Mouse (Mus musculus): ENCODE data around the gene Exoc2.

The Exoc2 gene

GRCm38 (mm10) chr13:30888480-30888879, 85.4 kb downstream of the Exoc2 start:
- DNase-seq = peak; percentile 63 to 65

DNA sequence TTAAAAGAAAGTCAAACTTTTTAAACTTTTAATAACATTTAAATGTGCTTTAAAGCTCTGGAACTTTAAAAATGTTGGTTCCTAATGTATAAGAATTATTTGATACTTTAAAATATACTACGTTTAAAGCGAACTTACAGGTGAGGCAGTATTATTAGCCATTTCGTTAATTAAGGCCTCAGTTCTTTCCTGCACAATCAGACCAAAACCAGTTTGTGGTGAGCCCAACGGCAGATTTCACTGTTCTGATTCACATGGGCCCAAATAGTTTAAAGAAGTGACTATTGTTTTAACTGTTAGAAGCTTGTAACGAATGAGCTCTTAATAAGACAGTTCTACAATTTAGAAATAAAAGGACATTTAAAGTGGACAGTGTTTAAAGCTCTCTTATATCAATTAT, 93.6 kb downstream of the Exoc2 start:
- no peak for DNase-seq

- DNase-seq = peak; percentile 41 to 56
Observed at GRCm38 (mm10) chr13:30879871-30880270, 94.0 kb downstream of the Exoc2 start.

- DNase-seq = no peak
Observed at GRCm38 (mm10) chr13:30875825-30876224, 98.1 kb downstream of the Exoc2 start.

DNA sequence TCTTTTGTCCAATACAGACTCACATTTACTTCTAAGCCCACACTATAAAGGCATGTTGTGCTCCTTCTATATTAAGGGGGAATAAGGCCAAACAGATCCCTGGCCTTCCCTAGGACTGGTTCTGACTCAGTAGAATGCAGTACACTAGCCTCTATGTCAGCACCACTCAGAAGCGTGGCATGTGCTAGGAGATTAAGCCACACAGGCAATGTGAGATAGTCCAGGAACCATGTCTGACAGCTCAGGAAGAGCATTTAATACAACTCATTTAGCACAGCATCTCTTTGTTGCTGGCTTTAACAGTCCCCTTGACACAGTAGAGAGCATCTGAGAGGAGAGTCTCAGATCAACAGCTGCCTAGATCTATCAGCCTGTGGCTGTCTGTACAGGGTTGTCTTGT, 100.4 kb downstream of the Exoc2 start:
- DNase-seq = no peak

DNA sequence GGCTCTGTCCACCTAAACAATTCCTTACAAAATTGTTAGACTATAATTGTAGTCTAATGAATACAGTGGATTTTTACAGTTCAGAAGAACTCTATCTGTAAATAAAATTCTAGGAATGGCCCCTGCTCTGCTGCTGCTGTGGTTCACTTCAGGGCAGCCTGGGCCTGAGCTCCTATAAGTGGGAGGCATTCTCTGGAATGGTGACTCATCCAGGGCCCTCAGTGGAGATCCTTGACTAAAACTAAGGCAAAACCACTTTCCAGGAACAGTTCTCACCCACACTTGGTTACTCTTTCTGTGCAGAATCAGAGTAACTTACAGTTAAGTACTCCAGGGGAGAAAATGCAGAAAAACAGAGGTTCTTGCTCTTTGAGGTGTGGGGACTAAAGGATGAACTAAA, 108.4 kb downstream of the Exoc2 start:
- DNase-seq = no peak

DNA sequence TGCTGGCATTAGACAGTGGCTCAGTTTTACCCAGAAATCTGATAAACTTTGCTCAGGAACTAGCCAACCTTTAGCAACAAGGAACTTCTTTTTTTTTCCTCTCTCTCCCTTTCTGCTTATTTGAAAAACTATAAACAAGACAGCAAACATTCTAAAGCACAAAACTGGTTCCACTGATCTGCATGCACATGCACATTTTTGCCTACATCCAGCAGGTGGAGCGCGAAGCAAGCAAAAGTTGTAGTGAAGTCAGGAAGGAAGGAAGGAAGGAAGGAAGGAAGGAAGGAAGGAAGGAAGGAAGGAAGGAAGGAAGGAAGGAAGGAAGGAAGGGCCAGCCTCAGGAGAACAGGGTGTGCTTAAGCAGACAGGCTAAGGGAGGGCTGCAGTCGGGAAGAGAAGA, 109.9 kb downstream of the Exoc2 start:
- DNase-seq = no peak

- DNase-seq = no peak
Observed at GRCm38 (mm10) chr13:30858421-30858820, 115.5 kb downstream of the Exoc2 start.

- no peak for DNase-seq
Observed at GRCm38 (mm10) chr13:30850736-30851135, 123.2 kb downstream of the Exoc2 start.

DNA sequence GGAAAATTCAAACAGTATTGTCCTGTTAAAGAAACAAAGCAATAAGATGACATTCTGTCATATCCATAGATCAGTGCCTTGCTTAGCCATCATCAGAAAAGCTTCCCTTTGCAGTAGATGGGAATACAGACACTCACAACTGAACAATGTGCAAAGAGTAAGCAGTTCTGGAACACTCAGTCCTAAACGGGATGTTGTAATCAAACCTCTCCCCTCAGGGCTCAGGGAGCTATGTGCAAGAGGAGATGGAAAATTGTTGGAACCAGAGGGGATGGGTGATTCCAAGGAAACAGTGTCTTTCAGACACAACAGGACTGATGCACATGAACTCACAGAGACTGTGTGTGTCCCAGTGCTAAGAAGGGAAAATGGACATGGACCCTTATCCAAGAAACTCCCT, 125.9 kb downstream of the Exoc2 start:
- DNase-seq = no peak

- DNase-seq = no peak
Observed at GRCm38 (mm10) chr13:30846506-30846905, 127.4 kb downstream of the Exoc2 start.

GRCm38 (mm10) chr13:30843049-30843448, 130.8 kb downstream of the Exoc2 start:
- no peak for DNase-seq

DNA sequence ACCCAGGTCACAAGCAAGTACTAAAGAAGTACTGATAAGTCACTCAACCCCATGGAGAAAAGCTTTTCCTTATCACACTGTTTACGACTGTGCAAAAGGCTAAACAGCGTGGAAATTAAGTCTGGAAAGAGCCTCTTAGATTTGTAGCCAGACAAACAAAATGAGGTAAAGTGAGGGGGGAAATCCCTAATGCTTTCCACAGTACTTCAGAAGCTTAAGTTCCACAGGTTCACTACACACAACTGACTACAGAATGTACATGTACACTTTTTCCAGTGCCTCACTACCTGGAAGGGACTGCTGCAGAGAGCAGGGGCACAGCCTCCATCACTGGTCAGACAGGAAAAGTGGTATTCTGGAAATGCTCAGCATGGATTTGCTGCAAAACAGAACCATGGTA, 132.1 kb downstream of the Exoc2 start:
- DNase-seq = no peak

DNA sequence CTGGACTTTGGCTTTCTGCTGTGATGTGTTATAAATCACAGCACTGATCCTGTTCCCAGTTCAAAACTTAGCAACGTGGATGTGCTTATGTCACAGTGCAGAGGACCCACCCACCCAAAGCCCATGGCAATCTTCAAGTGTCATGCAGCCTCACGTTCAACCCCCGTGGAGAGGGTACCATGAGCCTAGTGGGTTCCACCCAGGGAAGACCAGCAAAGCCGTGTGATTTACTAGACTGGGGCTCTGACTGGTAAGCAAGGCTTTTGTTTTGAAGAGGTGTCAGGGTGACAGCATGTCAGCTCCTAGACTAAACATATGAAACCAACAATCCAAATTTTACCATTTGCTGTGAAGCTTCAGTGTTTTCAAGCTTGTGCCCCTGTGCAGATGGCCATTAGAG, 132.6 kb downstream of the Exoc2 start:
- no peak for DNase-seq

DNA sequence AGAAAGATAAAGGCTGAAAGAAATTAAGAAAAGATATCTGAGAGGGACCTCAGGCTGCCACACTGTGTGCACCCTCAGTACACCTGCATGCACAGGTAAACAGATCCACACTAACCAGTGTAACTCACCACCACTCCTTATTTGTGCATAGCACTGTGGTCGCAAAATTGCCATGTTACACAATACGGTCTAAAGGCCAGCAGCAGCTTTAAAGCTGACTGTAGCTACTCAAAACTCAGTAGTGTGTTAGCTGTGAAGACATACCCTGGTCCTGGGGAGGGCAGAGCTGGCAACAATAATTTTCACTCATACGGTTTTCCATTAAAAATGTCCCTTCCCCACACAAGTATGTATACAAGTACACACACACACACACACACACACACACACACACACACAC, 133.2 kb downstream of the Exoc2 start:
- DNase-seq = no peak

DNA sequence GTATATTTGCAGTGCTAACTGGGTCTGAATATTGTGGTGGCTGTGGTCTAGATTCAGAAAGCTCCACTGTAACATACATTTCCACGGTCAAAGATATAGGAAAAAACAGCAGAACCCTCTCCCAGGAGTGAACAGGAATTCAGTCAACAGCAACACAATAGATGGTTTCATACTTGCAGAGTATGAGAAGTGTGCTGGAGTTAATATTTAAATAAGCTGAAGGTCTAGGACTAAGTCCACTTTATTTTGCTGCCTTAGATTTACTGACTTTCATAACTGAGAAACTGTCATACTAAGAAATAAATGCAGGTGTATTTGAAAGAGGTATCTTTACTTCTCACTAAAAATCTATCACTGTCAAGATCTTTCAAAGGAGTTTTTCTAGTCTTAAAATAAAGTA, 137.6 kb downstream of the Exoc2 start:
- no peak for DNase-seq

- DNase-seq = no peak
Observed at GRCm38 (mm10) chr13:30834859-30835258, 139.0 kb downstream of the Exoc2 start.

GRCm38 (mm10) chr13:30834349-30834748, 139.5 kb downstream of the Exoc2 start:
- DNase-seq = no peak

GRCm38 (mm10) chr13:30833476-30834149, 140.3 kb downstream of the Exoc2 start:
- no peak for DNase-seq

DNA sequence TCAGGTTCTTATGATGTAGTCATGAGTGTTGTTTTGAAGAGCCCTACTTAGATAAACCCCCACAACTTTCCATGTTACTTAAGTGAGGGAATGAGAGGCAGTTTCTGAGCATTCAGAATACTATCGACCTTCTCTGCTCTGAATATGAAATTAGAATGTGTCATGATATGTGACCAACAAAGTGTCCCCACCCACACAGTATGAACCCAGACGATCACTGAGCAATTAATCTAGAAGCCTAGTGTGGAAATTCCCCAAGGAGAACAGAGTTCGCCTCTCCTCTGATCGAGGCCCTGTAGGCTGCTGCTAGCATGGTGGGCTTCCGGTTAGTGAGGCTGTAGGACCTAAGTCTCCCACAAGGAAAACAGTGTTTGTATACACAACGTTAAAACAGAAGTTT, 142.5 kb downstream of the Exoc2 start:
- no peak for DNase-seq

- no peak for DNase-seq
Observed at GRCm38 (mm10) chr13:30826511-30826910, 147.4 kb downstream of the Exoc2 start.

DNA sequence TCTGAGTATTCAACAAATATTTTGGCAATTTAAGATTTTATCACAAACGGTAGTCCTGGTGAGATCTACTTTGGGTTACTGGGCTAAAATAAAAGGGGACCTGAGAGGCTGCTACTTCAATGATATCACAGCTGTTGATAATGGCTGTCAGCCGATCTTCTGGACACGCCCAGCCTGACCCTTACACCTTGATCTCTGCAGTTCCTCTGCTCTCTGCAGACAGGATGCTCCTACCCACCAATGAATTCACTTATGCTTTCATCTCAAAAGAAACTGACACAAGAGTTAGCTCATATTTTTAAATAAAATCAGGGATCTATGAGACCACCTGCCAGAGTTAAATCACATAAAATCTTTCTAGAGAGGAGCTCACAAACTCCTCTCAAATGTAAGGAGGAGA, 149.0 kb downstream of the Exoc2 start:
- no peak for DNase-seq

DNA sequence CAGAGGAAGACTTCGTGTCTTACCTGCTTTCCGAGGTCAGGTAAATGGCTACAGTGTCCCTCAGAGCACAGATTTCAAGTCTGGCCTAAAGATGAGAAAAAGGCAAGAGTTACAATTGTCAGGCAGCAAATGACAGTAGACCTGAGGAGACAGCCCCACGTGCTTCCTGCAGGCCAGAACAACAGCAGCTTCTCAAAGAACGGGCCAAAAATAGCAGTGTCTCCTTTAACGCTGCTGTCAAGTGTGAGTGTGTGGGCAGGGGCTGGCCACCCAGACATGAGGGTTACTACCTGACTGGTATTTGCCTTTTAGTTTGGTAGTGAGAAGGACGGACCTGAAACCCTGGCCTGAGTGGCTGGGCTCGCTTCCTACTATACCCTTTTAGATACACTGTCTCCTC, 153.3 kb downstream of the Exoc2 start:
- no peak for DNase-seq

GRCm38 (mm10) chr13:30819891-30820290, 154.0 kb downstream of the Exoc2 start:
- no peak for DNase-seq

DNA sequence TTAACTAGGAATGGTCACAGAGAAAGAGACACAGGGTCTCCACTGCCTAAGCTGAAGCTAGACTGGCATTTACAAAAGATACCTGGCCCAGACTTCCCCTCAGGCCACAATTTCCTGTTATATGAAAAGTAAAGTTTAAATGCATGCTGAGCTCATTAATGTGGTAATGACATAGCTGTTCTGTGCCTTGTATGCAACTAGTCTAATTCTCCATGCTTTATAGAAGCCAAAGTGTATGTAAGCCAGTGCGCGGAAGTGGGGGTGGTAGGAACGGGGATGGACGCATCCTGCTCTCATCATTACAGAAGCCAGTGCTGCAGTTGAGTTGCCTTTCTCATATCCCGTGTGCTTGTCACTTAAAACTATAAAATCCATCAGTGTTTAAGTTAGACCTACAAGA, 156.5 kb downstream of the Exoc2 start:
- DNase-seq = no peak

Data from cerebellum, postnatal 36 days (tissue).